Mouse (Mus musculus) hematopoietic multipotent progenitor cell, adult 10-12 weeks (in vitro differentiated cells): ENCODE data around the gene Spin2g. TPM values are rescaled to one million over a fixed set of nuclear protein-coding genes. Genes with fewer than 3 reads are reported as not detected.

Source experiments
- polyA plus RNA-seq: library from polyadenylated mRNA; stranded (reverse); fragments of >175 nt; gene quantifications from 2 replicates; pipeline ENCODE4 v1.2.3, GENCODE M21; 2012; ENCODE audit warnings: low replicate concordance

Spin2g gene
- polyA plus RNA-seq: not detected in 2 replicates

GRCm38 (mm10) chrX:34238633-34239032, at the start of gene Spin2g:
TSS of gene Spin2g (minus strand) at chrX:34238733.

Other genes with a start within 250 kb of the Spin2g start
- gene Btbd35f9, start 77.2 kb downstream of the Spin2g start, polyA plus RNA-seq: not detected in 2 replicates
- not detected in 2 replicates for gene Btbd35f8, start 211.8 kb upstream of the Spin2g start, polyA plus RNA-seq